Mouse (Mus musculus): ENCODE measurements around the gene Tcf7l2.

The Tcf7l2 gene

DNA sequence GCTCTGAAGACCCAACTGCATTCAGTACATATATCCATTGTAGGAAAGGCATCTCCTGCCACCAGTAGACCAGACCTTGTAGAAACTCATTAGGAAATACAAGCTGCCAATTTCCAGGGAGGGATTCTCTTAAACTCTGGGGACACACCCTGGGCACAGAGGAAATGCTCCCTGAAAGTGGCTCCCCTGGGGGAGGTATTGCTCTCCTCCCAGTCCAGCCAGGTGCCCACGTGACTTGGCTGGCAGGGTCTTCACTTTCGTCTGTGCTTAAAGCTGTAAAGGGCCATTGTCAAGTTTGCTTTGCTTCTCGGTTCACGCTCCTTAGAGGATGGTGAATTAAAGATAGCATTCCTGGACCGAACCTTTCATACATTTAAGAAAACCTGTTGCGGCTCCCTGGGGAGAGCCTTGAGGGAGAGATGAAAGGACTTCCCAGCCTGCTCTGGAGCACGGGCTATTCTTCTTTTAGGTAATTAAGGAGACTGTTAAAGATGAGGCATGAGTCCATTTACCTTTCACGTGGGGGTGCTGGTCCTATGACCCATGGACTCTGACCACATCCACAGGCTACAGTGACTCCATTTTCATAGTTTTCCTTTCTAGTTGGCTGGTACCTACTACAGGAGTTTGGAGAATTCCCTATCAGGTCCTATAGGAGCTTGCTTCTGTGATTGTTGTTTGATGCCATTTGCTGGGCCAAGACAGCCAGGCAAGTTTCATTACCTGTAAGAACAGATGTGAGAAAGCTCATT lies 52.8 kb downstream of the Tcf7l2 start:
- no peak for DNase-seq (ENCODE audit: low spot score)

DNA sequence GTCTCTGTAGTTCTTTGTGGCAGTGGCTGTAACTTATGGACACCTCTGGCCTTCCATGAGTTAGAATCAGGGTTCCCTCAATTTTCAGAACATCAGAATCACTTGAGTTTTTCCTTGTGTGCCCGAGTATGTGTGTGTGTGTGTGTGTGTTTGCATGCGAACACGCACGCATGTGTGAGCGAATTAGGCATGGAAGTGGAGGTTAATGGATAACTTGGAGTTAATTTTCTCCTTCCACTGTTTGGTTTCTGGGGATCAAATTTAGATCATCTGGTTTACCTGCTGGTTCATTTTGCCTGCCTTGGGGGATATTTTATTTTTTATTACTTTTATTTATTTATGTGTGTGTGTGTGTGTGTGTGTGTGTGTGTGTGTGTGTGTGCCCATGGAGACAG lies 53.3 kb downstream of the Tcf7l2 start:
- DNase-seq (ENCODE audit: low spot score): no peak

DNA sequence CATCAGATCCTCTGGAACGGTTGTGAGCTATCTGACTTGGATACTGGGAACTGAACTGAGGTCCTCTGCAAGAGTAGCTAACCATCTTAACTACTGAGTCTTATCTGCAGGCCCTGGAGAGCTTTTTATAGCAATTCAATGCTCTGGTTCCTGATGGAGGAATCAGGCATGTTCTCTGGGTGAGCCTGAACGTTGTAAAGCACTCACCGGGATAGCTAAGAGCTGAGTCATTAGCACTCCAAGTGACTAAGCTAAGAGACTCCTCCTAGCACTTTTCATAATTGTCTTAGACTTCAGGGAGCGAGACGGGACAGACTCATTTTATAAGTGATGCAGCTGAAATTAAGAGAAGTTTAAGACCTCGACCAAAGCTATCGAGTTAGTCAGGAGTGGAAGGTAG lies 53.7 kb downstream of the Tcf7l2 start:
- DNase-seq (ENCODE audit: low spot score): no peak

DNA sequence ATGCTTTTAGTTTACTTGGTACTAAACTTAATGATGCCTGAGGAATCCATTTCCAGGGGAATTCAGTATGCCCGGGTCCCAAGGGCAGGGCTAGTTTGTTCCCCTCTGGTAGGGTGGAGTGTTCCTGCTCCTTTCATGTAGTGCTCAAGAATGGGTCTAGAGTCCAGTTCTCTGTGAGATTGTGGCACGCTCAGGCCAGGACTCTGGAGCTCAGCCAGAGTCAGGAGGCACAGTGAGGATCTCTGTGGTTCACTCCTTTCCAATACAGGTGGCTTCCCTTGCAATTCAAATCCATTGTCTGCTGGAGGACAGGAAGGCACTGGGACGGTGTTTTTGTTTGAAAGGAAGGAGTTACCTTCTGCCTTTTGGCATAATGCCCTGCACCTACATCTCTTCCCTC lies 56.2 kb downstream of the Tcf7l2 start:
- no peak for DNase-seq (ENCODE audit: low spot score)

DNA sequence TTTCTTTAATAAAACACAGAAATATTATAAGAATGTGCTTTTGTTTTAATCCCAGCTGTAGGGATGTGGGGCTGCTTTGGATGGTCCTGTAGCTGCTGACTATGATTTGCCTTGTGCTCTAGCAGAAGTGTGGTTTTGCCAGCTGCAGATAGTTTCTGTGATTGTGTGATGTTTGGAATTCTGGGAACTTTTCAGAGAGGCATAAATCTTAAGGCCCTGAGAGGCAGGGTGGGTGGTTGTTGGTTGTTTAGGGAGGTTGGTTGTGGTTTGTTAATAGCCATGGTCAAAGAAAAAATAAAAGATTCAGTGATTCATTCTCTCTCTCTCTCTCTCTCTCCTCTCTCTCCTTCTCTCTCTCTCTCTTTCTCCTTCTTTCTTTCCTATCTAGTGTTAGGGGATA lies 57.8 kb downstream of the Tcf7l2 start:
- DNase-seq (ENCODE audit: low spot score): no peak

DNA sequence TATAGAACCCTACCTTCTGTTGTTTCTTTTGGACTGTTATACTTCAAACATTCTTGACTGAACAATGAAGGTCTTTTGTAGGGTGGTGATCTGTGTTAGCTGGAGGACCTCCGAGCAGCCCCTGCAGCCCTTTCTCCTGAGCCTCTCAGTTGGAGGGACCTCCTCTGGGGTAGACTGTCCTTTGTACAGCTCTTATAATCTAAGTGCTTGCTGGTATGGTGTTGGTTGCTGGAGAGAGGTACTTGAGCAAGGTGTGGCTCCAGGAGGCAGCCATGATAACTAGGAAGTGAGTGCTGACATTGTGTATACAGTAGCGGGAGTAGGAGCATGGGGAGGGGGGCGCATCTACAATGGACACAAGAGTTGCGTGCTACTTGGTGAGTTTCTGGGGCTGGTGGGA lies 58.4 kb downstream of the Tcf7l2 start:
- no peak for DNase-seq (ENCODE audit: low spot score)

DNA sequence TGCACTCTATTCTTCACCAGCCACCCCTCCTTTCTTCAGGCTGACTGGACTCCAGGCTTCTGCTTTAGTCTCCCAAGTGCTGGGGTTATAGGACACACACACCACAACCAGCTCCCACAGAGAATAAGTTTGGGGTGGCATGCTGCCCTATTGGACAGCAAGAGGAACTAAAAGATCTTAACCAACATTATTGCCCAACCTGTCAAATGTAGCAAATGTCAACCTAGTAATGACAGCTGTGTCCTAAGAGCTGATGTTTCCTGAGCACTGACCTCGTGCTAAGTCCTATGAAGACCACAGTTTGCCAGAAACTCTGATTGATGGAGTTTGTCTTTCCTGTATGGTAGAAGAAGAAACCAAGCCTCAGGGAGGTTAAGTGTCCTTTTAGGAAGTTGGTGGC lies 61.5 kb downstream of the Tcf7l2 start:
- no peak for DNase-seq (ENCODE audit: low spot score)

DNA sequence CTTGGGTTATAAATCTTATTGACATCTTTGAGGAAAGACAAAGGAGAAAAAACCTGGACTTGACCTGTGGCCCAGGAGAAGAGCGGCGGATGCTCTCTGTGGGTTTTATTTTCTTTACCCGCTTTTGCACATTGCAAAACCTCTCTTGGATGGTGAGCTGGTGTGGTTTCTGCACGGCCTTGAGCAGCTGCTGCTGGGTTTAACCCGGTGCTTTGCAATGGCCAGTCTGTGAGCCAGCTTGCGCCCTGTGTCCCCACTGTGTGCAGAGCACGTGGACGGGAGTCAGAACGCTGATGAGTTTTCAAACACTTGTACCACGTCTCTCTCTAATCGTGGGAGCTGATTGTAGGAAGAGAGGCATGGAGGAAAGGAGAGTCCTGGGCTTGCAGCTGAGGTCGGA lies 62.2 kb downstream of the Tcf7l2 start:
- DNase-seq (ENCODE audit: low spot score): no peak

DNA sequence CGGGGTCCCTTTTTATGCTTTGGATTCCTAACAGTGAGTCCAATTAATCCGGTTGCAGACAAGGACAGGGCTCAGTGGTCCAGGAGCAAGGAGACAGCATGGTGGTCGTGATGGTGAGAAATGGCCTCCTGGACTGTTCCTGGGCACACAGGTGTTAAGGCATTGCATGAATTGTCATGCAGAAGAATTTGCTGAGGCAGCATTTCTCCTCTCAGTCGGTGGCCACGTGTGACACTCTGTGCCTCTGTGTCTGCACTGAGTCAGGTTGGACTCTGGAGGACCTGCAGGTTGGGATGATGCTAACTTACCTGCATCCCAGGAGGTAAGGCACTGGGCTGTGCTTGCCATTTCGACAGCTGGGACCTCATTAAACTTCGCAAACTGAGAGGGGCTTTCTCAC lies 63.2 kb downstream of the Tcf7l2 start:
- DNase-seq (ENCODE audit: low spot score): no peak

DNA sequence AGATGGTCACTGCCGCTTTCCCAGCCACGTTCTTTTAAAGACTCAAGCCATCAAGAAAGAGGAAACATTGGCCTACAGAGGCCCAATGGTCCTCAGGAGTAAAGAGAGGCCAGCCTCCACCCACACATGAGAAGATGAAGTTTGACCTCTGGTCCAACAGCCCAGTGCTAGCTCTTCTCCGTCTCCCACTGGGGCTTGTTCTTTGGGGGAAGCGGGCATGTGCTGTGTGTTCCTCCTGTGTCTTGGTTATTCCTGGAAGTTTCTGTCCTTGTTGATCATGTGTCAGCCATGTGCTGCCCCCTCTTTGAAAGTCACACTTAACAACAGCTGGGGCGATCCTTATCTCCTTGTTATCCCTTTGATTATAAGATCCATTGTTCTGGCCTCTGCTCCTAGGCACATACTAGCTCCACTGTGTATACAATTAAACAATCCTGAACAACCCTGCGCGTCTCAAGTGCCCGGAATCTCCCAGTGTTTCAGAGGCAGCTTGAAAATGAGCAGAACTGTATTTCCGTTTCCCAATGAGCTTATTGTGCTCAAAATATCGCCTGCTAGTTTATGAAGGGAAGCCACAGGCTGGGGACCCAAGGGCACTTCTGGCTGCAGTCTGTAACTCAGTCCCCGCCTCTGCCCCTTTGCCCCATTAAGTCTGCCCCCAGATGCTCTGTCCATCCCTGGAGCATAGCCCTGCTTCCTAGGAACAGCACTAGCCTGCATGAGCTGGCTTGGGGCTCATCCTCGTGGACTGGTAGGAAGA lies 65.0 kb downstream of the Tcf7l2 start:
- no peak for DNase-seq (ENCODE audit: low spot score)

DNA sequence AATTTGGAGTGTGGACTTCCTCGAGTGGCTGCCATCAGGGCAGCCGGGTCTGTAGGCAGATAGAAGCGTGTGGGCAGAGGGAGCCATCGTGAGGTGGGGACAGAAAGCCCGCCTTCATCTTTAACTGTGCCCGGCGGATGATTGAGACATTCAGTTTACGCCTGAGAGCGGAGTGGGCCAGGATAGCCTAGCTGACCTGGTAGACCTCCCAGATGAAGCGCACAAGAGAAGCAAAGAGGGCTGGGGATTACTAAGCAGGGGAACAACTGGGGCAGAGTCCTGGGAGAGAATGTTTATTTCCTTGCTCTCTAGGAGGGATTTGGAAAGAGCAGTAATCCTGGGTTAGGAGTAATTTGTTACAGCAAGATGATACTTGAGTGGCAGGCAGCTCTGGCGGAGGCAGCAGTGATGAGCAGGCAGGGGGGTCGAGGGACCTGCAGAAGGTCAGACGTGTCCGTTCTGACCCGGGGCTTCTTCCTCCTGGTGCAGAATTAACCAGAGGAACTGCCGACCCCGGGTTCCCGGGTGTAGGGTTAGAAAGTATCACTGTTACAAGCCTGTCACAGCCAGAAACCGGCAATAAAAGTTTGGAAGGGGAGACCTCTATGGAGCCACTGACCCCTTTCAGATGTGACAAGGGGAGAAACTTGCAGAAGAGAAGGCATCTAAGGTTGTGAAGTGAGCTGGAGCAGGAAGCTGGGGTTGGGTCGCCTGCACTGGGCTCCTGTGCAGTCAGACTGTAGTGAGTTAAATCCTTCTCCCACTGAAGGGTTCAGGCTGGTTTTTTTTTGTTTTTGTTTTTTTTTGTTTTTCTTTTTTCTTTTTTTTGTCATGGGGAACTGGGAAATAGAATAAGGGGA lies 65.8 kb downstream of the Tcf7l2 start:
- no peak for DNase-seq (ENCODE audit: low spot score)

DNA sequence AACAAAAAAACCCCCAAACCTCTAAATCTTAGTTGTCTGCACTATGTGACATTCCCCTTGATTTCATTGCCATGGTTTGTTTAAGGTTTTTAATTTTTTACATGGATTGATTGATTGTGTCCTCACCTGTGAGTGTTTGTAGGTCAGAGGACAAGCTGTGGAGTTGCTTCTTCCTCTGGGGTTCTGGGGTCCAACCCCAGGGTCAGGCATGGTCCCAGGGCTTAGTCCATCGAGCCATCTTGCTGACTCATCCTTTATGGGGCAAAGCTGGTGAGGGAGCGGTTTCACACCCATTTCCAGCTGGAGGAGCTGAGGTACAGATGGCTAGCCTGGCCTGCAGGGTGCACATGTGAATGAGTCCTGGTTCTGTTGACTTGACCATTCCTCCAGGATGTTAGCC lies 66.7 kb downstream of the Tcf7l2 start:
- no peak for DNase-seq (ENCODE audit: low spot score)

DNA sequence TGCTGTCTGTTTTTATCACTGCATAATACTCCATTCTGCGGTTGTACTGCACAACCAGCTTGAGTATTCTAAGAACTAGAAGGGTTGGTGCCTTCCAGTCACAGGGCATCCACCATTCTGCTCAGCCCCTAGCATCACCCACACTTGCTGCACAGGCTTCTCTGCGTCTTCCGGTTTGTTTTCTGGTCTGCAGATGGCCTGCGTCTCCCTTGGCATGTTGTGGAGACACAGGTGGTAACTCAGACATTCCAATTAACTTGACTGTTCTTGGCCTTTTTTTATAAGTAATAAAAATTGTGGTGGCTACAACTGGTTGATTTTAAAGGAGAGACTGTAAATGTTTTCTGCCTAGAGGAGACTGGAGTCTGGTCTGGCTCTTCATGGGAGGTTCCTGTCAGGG lies 67.9 kb downstream of the Tcf7l2 start:
- DNase-seq (ENCODE audit: low spot score): no peak

DNA sequence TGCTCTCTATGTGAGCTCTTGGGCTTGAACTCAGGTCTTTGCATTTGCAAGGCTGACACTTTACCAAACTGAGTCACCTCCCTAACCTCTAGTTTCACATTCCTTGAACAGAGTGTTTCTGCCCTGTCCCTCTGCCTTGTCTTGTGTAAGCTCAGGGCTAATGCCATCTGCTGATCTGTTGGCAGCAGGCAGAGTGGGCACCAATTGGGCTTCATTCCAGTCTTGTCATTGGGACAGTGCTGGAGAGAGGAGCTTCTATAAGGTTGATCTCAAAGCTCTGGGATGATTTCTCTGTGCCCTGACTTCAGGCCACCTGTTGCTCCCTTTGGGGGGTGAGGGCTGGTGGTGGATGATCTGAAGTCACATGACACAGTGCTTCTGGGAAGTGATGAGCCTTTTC lies 70.6 kb downstream of the Tcf7l2 start:
- DNase-seq (ENCODE audit: low spot score): no peak

DNA sequence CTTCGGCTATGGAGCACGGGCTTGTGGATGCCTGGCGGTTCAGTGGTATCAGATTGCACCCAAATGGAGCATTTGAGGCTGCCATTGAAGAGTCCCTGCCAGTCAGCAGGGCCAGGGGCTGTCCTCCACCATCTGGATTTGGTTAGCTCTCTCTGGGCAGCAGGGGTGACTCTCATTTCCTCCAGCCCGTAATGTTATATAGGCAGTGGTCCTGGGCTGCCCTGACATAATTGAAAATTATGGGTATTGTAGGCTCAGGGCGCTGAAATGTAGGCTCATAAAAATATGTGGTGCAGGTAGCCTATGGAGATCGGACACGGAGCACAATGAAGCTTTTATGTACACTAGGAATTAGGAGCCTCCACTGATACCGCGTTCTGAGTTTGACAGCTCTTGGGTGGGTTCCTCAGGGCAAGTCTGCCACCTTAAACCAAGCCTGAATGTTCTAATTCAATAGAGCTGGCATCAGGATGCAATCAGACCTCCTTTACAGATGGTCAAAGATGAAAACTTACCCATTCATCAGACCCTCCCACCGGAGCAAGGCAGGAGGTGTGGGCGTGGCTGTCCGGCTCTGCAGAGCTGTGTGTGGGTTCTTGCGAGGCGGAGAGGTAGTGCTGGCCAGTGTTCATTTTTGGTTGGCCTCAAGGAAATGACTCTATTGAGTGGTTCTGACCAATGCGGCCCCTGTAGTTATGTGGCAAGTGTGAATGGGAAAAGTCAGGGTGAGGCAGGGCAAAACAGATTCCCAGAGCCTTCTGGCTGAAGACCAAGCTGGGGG lies 73.6 kb downstream of the Tcf7l2 start:
- DNase-seq (ENCODE audit: low spot score): no peak

DNA sequence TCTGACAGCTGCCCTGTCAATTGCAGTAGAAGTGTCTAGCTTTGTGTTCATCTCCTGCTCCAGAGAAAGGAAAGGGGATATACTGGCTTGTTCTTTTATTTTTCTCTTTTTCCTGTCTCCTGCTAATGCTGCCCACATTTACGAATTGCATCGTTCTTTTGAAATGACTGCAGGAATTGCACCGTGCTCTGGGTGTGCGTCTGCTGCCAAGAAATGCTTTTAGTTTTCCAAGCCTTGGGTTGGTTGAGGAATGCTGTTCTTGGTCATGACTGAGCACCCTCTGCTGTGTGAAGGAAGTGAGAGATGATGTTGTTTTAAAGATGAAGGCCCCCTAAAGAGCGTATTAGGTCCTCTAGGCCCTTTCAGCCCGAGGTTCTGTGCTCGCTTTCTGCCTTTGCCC lies 75.4 kb downstream of the Tcf7l2 start:
- no peak for DNase-seq (ENCODE audit: low spot score)

DNA sequence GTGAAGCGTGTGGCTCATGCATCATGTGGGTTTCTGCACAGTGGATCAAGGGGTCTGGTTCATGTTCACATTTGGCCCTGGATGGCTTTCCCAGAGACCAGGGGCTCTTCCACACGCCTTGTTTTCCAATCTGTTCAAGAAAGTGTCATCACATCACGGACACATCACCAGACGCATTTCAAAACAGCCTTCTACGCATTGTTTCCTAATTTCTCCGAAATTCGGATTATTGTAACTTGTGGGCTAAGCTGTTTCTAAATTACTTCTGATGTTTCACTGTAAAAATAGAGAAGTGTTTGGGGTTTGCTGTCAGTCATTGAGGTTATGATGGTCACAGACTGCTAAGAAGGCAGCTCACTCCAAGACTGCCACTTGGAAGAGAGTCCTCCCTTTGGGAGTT lies 78.6 kb downstream of the Tcf7l2 start:
- DNase-seq (ENCODE audit: low spot score): no peak

DNA sequence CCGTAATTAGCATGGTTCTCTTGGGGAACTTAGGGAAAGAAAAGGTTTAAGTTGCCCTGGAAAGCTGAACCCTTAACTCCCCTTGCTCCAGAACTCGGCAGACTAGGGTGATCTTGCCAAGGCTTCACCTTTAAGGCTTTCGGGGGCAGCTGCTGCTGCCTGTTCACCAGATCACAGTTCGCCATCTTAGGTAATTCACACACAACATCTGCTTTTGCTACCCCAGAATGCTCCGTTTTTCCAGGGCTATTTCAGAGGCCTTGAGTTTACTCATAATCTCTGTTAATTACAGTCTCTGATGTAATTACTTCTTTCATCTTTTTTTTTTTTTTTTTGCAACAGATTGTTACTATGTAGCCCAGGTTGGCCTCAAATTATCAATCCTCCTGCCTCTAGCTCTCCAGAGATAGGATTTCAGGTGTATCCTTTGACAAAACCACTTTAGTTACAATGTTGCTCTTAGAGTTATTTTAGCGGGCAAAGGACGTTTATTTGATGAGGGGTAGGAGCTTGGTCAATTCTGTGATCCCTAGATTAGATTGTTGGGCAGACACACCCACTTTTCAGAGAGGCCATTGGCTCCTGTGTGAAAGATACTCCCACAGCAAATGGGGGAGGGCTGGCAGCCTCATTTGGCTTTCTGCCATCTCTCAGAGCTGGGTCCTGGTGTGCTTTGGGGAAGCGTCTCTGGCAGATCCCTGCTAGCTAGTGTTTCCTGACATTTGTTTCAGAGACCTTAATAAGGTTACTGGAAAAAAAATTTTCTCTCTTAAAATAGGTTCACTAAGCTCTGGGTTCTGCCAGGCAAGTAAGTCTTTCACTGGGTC lies 83.6 kb downstream of the Tcf7l2 start:
- DNase-seq (ENCODE audit: low spot score): peak; percentile 52

DNA sequence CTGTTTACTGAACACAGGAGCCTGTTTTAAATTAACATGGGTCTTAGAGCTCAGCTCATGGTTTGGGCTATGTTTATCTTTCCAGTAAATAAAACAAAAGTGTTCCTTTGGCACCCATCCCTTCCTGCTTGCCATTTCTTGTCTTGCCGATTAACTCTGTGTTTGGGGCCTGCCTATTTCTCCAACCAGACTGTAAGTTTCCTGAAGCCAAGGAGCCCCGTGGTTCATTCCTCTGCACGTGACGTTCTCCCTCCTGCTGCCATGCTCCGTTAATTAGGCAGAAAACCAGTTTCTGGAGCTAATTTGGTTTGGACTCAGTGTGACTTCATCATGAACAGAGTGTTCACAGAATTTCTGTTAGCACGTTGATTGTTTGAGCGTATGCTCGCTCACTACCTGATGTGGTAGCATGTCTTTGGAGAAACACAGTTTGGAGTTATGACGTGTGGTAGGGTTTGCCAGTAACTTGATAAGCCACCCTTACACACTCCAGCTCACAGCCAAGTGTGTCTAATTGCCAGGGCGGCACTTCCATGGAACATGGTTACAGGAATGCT lies 84.4 kb downstream of the Tcf7l2 start:
- no peak for DNase-seq (ENCODE audit: low spot score)

DNA sequence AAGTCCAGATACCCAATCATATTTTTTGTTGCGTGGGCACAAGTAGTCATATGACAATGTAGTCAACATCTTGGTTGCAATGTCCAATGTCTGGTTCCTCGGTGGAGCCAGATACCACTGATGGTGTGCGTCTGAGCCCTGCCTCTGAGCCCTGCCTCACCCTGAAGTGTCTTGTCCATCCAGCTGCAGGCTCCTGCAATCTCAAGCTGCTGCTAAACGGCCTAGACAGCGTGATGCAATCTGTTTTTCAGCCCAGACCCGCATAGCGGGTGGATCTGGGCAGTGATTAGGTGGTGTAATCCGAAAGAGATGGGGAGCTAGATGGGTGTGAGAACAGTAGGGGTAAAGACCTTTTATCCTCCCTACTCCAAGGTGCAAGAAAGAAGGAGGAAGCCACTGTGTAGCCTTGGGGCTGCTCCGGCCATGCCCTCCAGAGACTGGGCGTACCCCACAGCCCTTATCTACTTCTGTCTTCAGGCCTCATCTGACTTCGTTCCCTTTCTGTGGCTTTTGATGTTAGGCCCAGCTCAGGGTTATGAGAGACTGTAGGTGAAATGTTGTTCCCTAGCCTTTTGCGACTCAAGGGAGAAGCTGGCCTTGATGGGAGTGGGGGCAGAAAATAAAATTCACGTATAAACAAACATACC lies 86.1 kb downstream of the Tcf7l2 start:
- no peak for DNase-seq (ENCODE audit: low spot score)

Measured in ovary, postnatal 14 days (tissue).